Mouse (Mus musculus) bone marrow macrophage, adult 2 months (primary cell): ENCODE data around the gene Smarcd1. TPM values are rescaled to one million over a fixed set of nuclear protein-coding genes. Genes with fewer than 3 reads are reported as not detected.

ENCODE experiments used
- H3K27ac ChIP-seq: 2 replicates; pipeline ENCODE4 v1.5.1; 2012; ENCODE audit warnings: low read depth, low read length; ENCODE audit not compliant: insufficient read depth
- H3K4me1 ChIP-seq: 2 replicates; pipeline ENCODE4 v1.6.1; 2012; ENCODE audit warnings: low read length; ENCODE audit not compliant: control insufficient read depth, insufficient read depth
- H3K4me3 ChIP-seq: 2 replicates; pipeline ENCODE4 v1.5.1; 2012; ENCODE audit warnings: mild to moderate bottlenecking, low read length, moderate library complexity; ENCODE audit not compliant: insufficient read depth
- CTCF ChIP-seq: IDR thresholded peaks from 2 replicates; pipeline ENCODE4 v1.5.1; 2012; ENCODE audit warnings: low read depth, mild to moderate bottlenecking, low read length, moderate library complexity
- POLR2A ChIP-seq: IDR thresholded peaks from 2 replicates; pipeline ENCODE4 v1.6.1; 2012; ENCODE audit warnings: mild to moderate bottlenecking, low read depth, low read length, borderline replicate concordance
- polyA plus RNA-seq: library from polyadenylated mRNA; stranded (reverse); fragments of >200 nt; gene quantifications from 2 replicates; pipeline ENCODE4 v1.2.4, GENCODE M21; 2012; ENCODE audit not compliant: missing spikeins, insufficient read depth, insufficient read length

The Smarcd1 gene
- 17.7 and 19.4 TPM in 2 replicates for polyA plus RNA-seq

DNA sequence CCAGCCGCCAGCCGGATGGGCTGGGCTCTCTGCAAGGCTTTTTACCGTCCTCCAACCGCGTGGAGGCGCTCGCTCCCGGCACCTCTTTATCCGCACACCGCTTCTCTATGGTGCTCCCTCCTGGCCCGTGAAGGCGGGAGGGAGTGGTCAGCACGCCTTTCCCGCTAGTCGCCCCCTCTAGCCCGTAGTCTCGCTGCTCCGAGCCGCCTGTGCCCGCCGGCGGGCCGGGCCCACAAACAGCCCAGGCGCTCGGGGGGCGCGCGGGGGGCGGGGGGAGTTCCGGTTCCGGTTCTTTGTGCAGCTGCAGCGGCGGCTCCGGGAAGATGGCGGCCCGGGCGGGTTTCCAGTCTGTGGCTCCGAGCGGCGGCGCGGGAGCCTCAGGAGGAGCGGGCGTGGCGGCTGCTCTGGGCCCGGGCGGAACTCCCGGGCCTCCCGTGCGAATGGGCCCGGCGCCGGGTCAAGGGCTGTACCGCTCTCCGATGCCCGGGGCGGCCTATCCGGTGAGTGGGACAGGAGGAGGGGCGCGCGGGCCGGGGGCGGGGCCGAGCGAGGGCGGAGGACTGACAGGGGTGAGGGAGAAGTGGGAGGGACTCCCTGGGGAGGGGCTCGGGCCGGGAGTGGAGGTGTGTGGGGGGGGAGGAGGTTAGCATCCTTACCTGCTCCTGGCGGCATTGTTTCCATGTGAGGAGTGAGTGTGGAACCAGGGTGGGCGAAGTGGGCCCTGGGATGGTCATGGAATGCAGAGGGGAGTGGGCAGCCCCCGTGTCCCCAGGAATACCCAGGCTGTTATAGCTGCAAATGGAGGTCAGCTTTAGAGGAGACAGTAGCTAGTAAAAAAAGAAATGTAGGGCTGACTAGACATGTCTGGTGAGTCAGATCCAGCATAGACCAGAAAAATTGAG lies at the start of gene Smarcd1:
Smarcd1 (plus strand) TSS at position 131 of the 902 bp plus-strand sequence.
- Histone ChIP-seq H3K27ac (no peak within 1 kb of the TSS; the same call in 1 of the 2 replicates), H3K4me3 (peak within 1 kb of the TSS; percentile 77)

DNA sequence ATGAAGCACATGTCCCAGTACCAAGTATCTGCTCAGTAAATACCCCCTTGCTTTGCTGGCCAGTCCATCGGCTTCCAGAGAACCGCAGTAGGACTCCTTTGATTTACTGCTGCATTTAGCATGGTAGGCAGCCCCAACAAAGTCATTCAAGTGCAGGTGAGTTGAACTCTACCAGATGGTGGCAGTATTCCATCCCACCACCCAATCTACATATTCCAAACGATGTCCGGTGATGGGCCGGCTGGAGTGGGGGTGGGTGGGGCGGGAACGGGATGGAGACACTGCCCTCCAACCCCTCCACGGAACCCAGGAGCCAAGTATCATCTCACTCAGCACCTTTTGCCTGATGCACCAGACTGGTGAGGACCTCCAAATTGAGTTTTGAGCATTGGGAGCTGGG lies 48.6 kb upstream of the Smarcd1 start:
- Histone ChIP-seq H3K4me1 (peaks cover 18% of the 10 kb centered on the region), H3K27ac (no peak overlapping the region), H3K4me3 (no peak overlapping the region)
- no peak; the same call in 1 of the 2 replicates for TF ChIP-seq CTCF

More for the DNA sequence above, at the start of gene Smarcd1:
- TF ChIP-seq CTCF (peak; percentile 35; the same call in 1 of the 2 replicates), POLR2A (no peak)
- H3K4me1 ChIP-seq, result peaks cover 11% of the 10 kb centered on the region

DNA sequence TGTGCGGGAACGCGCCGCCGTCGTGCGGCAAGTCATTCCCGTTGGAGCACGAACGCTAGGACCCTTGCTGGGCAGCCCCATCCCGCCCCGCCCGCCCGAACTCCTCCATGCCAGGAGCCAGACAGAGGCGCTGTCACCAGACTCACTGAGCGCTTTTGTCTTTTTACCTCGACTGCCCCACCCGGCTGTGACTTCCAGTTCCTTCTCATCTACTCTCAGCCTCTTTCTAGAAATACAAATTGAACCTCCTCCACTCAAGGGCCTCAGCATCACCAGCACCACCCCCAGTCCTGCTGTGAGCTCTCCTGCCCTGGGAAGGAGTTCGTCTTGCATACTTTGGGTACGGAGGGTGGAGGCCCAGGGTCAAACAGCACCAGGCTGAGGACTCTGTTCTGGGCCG lies 48.1 kb upstream of the Smarcd1 start:
- Histone ChIP-seq H3K4me3 (no peak overlapping the region), H3K4me1 (peaks cover 18% of the 10 kb centered on the region), H3K27ac (no peak overlapping the region)
- TF ChIP-seq POLR2A, result no peak

DNA sequence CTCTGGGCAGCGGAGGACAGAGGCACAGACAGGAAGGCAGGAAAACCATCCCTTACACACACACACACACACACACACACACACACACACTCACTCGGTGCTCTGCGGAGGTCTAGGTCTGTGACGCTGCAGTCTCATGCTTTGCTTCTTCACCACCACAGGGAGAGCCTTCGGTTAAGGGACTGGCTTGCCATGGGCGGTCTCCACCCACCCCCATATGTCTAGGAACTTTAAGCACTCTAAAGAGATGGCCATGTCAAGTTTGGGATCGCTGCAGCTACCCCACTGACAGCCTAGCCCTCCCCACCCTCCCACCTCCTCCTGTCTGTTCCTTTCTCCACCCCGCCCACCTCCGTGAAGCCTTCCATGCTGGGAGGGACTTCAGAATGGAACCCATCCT lies 46.0 kb upstream of the Smarcd1 start:
- no peak overlapping the region for H3K4me3 ChIP-seq

DNA sequence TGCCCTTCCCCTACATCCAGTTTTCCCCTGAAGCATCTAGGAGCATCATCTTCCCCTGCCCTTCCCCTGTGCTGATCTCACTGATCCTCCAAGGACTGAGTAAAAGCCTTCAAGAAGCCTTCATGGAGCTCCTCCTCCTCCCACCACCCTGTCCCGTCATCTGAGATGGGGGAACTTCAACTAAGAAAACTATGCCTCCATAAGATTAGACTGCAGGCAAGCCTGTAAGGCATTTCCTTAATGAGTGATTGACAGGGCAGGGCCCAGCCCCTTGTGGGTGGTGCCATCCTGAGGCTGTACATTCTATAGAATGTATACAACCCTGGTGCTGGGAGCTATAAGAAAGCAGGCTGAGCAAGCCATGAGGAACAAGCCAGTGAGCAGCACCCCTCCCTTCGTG lies 43.5 kb upstream of the Smarcd1 start:
- H3K4me1 ChIP-seq, result no peaks in the 10 kb centered on the region
- H3K27ac ChIP-seq, result no peak overlapping the region
- TF ChIP-seq CTCF (no peak), POLR2A (no peak)
- H3K4me3 ChIP-seq, result no peak overlapping the region

More for the DNA sequence above, 46.0 kb upstream of the Smarcd1 start:
- no peak for TF ChIP-seq POLR2A
- TF ChIP-seq CTCF, result no peak
- Histone ChIP-seq H3K27ac (no peak overlapping the region), H3K4me1 (peaks cover 5% of the 10 kb centered on the region)

DNA sequence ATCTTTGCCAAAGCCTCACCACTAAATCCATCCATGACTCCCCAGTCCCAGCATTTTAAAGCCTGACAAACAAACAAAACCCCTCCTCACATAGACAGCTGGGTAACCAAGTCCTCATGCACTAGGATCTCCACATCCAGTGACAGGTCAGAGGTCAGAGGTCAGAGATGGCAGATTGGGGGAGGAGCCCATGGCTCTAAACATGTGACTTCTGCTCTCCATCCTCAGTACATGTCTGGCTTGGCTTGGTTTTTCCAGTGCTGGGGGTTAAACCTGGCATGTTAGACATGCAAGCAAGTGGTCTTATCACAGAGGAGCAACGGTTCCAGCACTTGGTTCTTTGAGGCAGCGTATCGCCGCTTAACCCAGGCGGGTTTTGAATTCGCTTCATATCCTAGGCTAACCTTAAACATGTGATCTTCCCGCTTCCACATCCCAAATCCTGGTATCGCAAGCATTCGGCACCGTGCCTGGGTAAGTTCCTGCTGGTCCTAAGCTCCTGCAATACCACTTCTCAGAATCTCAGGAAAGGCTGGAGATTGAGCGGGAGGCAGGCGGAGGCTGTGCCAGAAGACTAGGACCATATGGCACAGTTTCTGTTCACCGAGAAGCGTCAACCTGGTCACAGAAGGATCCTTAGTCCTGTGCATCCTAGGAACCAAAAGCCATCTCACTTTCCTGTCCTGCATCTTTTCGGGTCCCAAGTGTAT lies 40.7 kb upstream of the Smarcd1 start:
- Histone ChIP-seq H3K4me1 (peaks cover 4% of the 10 kb centered on the region; the same call in 1 of the 2 replicates), H3K4me3 (no peak overlapping the region), H3K27ac (no peak overlapping the region)
- no peak for TF ChIP-seq CTCF
- no peak for TF ChIP-seq POLR2A

DNA sequence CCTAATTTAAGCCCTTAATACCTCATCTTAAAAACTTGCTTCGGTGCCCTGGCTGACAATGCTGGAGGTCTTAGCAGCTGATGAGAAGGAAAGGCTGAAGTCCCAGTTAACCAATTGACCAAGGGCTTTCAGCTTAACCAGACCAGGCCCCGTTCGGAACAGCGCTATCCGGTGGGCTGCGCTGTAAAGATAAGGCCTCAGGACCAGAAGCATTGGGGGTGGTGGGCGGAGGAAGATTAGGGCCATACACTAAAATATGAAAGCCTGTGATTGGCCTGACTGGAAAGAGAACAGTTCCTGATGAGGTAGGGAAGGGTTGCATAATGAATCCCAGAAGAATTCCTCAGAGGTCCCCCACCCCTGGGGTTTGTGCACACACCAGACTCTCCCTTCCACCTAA lies 39.6 kb upstream of the Smarcd1 start:
- Histone ChIP-seq H3K4me1 (peaks cover 4% of the 10 kb centered on the region; the same call in 1 of the 2 replicates), H3K27ac (no peak overlapping the region), H3K4me3 (no peak overlapping the region)
- no peak for TF ChIP-seq POLR2A
- no peak for TF ChIP-seq CTCF

DNA sequence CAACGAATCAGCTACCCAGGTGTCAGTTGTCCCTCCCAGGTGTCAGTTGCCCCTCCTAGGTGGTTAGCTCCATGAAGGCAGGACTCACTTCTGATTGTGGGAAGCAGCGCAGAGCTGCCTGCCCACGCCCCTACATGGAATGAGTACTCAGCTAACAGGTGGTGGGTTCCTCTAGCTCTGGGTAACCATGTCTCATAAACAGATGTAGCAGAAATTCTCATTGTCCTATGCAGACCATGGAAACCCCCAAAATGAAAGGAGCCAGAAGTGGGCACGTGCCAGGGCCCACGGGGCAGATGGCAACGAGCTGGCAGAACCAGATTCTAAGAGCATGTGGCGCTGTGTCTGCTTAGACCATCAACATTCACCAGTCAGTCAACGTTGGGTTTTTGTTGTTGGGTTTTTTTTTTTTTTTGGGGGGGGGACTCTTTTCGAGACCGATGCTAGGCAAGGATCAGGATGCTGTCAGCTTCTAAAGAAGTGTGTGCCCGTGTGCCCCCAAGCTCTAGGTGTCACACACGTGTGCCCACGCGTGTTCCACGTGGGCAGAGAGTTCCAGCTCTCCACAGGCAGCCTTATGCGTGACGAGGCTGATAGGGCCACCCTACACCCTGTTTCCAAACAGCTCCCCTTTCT lies 37.8 kb upstream of the Smarcd1 start:
- TF ChIP-seq POLR2A (no peak), CTCF (no peak)
- Histone ChIP-seq H3K4me3 (peak overlapping the region; percentile 42), H3K4me1 (peaks cover 4% of the 10 kb centered on the region; the same call in 1 of the 2 replicates), H3K27ac (no peak overlapping the region)

DNA sequence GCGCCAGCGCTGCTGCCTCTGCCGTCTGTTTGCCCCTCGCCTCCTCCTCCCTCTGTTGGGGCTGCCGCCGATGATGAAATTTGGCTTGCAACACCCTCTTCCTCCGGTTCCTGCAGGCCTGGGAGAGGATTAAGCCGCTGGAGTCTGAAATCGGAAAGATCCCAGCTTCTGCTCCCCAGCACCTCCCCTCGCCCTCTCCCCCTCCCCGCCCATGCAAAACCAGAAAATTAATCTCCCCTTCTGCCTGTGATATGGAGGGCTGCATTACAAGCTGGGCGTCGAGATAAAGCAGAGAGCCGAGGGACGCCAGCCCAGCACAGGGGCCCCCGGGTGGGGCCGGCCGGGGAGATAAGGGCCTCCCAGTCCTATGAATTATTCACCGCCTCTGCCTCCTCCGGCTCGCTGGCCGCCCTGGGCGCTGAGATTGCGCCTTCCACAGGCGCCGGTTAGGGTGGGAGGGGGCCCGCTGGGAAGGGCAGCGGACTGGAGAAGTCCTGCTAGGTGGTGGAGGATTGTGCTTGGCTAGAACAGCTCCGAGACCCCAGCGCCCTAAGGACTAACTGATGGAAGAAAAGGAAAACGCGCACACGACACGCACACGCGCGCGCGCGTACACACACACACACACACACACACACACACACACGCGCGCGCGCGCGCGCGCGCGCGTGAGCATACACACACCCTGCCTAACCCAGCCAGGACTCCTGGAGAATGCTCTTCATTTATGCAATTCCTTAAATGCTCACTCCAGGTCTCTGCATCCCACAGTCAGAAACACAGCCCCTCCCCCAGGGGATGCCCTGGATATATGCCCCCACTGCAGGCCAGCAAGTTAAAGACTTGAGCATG lies 37.1 kb upstream of the Smarcd1 start:
- Histone ChIP-seq H3K4me1 (peaks cover 4% of the 10 kb centered on the region; the same call in 1 of the 2 replicates), H3K4me3 (peak overlapping the region; percentile 42), H3K27ac (no peak overlapping the region)
- no peak for TF ChIP-seq CTCF
- TF ChIP-seq POLR2A, result 0 out of 2 replicates have a peak, but pooled peaks have one; percentile 22
